In genomic region chr7:101970821-101971461, GRCm38 (mm10) we compare ENCODE assay signal across 8 mouse cellular contexts. TPM values are rescaled to one million over a fixed set of nuclear protein-coding genes. Genes with fewer than 3 reads are reported as not detected.
DNase-seq lines count a peak whose midpoint lies in the region; ATAC-seq lines count a peak whose summit lies in the region.

No protein-coding gene starts in this region.

- intact Hi-C loops in heart, postnatal 14 days (cut with DNase I) = loop anchor here (2.0 kb wide), 1 partner anchor 36 kb away; the partner anchor contains the start of gene Numa1

- peak overlapping the region; percentile 72 for H3K4me2 ChIP-seq in forebrain, embryonic 15.5 days (replicated peaks)
- peak overlapping the region; percentile 77 for H3K4me2 ChIP-seq in neural tube, embryonic 15.5 days

- peak; percentile 74 for ATAC-seq in forebrain, embryonic 15.5 days (replicated peaks)
- ATAC-seq in neural tube, embryonic 15.5 days (ENCODE audit: low FRiP score) = peak; percentile 78

- DNase-seq in ES-CJ7 (ENCODE audit: low read depth, low spot score) = peak; percentile 22
- DNase-seq in cerebellum, adult 11-12 months = peak; percentile 88
- peak; percentile 75 to 83 for DNase-seq in heart, postnatal 14 days
- DNase-seq in layer of hippocampus, adult 18-20 months (ENCODE audit: low spot score in 2 of 2) = peak; percentile 69 to 84
- peak; percentile 86 to 90 for DNase-seq in lung, adult 18-20 months
- peak; percentile 77 for DNase-seq in testis, postnatal 10 days (ENCODE audit: low spot score)

- H3K27me3 ChIP-seq in forebrain, embryonic 15.5 days = no peaks in the 10 kb centered on the region
- no peaks in the 10 kb centered on the region for H3K27me3 ChIP-seq in neural tube, embryonic 15.5 days (replicated peaks)

- H3K9me3 ChIP-seq in forebrain, embryonic 15.5 days = no peaks in the 10 kb centered on the region
- H3K9me3 ChIP-seq in neural tube, embryonic 15.5 days (replicated peaks) = no peaks in the 10 kb centered on the region

- H3K27ac ChIP-seq in forebrain, embryonic 15.5 days (replicated peaks) = peak overlapping the region; percentile 100
- peak overlapping the region; percentile 100 for H3K27ac ChIP-seq in neural tube, embryonic 15.5 days (replicated peaks)

- under 1% methylated on average over 19 of the region's 19 CpGs for WGBS in forebrain, embryonic 15.5 days
- WGBS in neural tube, embryonic 15.5 days = 2% methylated on average over 19 of the region's 19 CpGs

- H3K9ac ChIP-seq in forebrain, embryonic 15.5 days (replicated peaks) = peak overlapping the region; percentile 98
- peak overlapping the region; percentile 89 for H3K9ac ChIP-seq in neural tube, embryonic 15.5 days (replicated peaks)

- no peaks in the 10 kb centered on the region for H3K36me3 ChIP-seq in forebrain, embryonic 15.5 days
- H3K36me3 ChIP-seq in neural tube, embryonic 15.5 days = no peaks in the 10 kb centered on the region

- peak overlapping the region; percentile 90 for H3K4me3 ChIP-seq in forebrain, embryonic 15.5 days
- peak overlapping the region; percentile 76 for H3K4me3 ChIP-seq in neural tube, embryonic 15.5 days (replicated peaks)

- peaks cover 60% of the 10 kb centered on the region for H3K4me1 ChIP-seq in forebrain, embryonic 15.5 days
- peaks cover 43% of the 10 kb centered on the region for H3K4me1 ChIP-seq in neural tube, embryonic 15.5 days

RNA-seq across cellular contexts. Expression of gene Numa1, which starts 37.0 kb away (rescaled TPM):
- 63.3 and 65.1 TPM in 2 replicates for polyA plus RNA-seq in forebrain, embryonic 15.5 days (2015; fragmentation: Nextera tagmentation; extraction: Ambion mirVana)
- total RNA-seq in heart, postnatal 14 days (2021) = 10 to 100 TPM; 90.0 to 95.3 TPM
- total RNA-seq in layer of hippocampus, adult 18-20 months (2021) = 100 to 1,000 TPM; 108 to 119 TPM
- polyA plus RNA-seq in neural tube, embryonic 15.5 days (2015; fragmentation: Nextera tagmentation; extraction: Ambion mirVana) = 32.1 and 40.1 TPM in 2 replicates

RNA-seq across cellular contexts. Expression of gene Lrrc51, which starts 37.2 kb away (rescaled TPM):
- 9.5 and 12.7 TPM in 2 replicates for polyA plus RNA-seq in forebrain, embryonic 15.5 days (2015; fragmentation: Nextera tagmentation; extraction: Ambion mirVana)
- 1 to 10 TPM; 2.9 to 3.9 TPM for total RNA-seq in heart, postnatal 14 days (2021)
- total RNA-seq in layer of hippocampus, adult 18-20 months (2021) = 1 to 10 TPM; 4.9 to 7.9 TPM
- polyA plus RNA-seq in neural tube, embryonic 15.5 days (2015; fragmentation: Nextera tagmentation; extraction: Ambion mirVana) = 9.6 and 9.8 TPM in 2 replicates

RNA-seq across cellular contexts. Expression of gene Il18bp, which starts 47.5 kb away (rescaled TPM):
- polyA plus RNA-seq in forebrain, embryonic 15.5 days (2015; fragmentation: Nextera tagmentation; extraction: Ambion mirVana) = 3.4 and 4.4 TPM in 2 replicates
- total RNA-seq in heart, postnatal 14 days (2021) = 1 to 10 TPM; 5.1 to 6.4 TPM
- total RNA-seq in layer of hippocampus, adult 18-20 months (2021) = 1 to 10 TPM; 5.6 to 6.1 TPM
- polyA plus RNA-seq in neural tube, embryonic 15.5 days (2015; fragmentation: Nextera tagmentation; extraction: Ambion mirVana) = 3.8 and 5.1 TPM in 2 replicates

Comparison
In these comparisons a context has a peak if more than half of its experiments do, and no peak if none do; other contexts are left out.
1. Peak in every context shown above with its lines: DNase-seq, ATAC-seq, H3K4me3 ChIP-seq and H3K27ac ChIP-seq.
2. DNase-seq: peak in every context shown above with its lines; median percentile 88 in cerebellum, adult 11-12 months; 88 in lung, adult 18-20 months; 79 in heart, postnatal 14 days; 77 in testis, postnatal 10 days; 76 in layer of hippocampus, adult 18-20 months; 22 in ES-CJ7.